Mouse (Mus musculus) stomach, embryonic 14.5 days (tissue): ENCODE data around the gene Gm14548. TPM values are rescaled to one million over a fixed set of nuclear protein-coding genes. Genes with fewer than 3 reads are reported as not detected.
"Not testable (repeated sequence)": the region's sequence is repeated elsewhere in the genome, so short reads cannot be mapped to it uniquely, and the experiment has no call there.

ENCODE experiments used
- ATAC-seq: fragments of 200-750 bp; cut with Nextera tagmentation; 2 replicates; pipeline ENCODE4 v1.8.0; 2017; ENCODE audit warnings: low read depth, moderate TSS enrichment; ENCODE audit not compliant: insufficient number of reproducible peaks, insufficient read depth, low FRiP score
- H3K27ac ChIP-seq: fragments of 300-500 bp; sonication (generic); 2 replicates; pipeline ENCODE4 v1.5.1; 2014; ENCODE audit warnings: mild to moderate bottlenecking, low read length, moderate library complexity, mixed read lengths
- H3K27me3 ChIP-seq: fragments of 300-500 bp; sonication (generic); 2 replicates; pipeline ENCODE4 v1.6.1; 2014; ENCODE audit warnings: low read length, control low read depth, mixed read lengths; ENCODE audit not compliant: control insufficient read depth, insufficient read depth
- H3K36me3 ChIP-seq: fragments of 300-500 bp; sonication (generic); 2 replicates; pipeline ENCODE4 v1.6.1; 2014; ENCODE audit warnings: mild to moderate bottlenecking, control low read depth, low read length, moderate library complexity, mixed read lengths; ENCODE audit not compliant: control insufficient read depth, insufficient read depth
- H3K4me1 ChIP-seq: fragments of 300-500 bp; sonication (generic); 2 replicates; pipeline ENCODE4 v1.6.1; 2014; ENCODE audit warnings: low read length, control low read depth, mixed read lengths; ENCODE audit not compliant: control insufficient read depth, insufficient read depth
- H3K4me2 ChIP-seq: fragments of 300-500 bp; sonication (generic); replicated peaks from 2 replicates; pipeline ENCODE4 v1.6.1; 2014; ENCODE audit warnings: low read depth, low read length, control low read depth
- H3K4me3 ChIP-seq: fragments of 300-500 bp; sonication (generic); 2 replicates; pipeline ENCODE4 v1.5.1; 2014; ENCODE audit warnings: low read depth, low read length, control low read depth
- H3K9ac ChIP-seq: fragments of 300-500 bp; sonication (generic); replicated peaks from 2 replicates; pipeline ENCODE4 v1.6.1; 2014; ENCODE audit warnings: low read depth, mild to moderate bottlenecking, control low read depth, low read length, moderate library complexity, mixed read lengths
- H3K9me3 ChIP-seq: fragments of 300-500 bp; sonication (generic); 2 replicates; pipeline ENCODE4 v1.6.1; 2016; ENCODE audit warnings: low read depth, low read length, control low read depth; ENCODE audit not compliant: control insufficient read depth
- WGBS: fragments of 180-500 bp; shearing (Covaris S2); extraction: QIAGEN DNeasy Blood & Tissue Kit; methylation state at CpG from one replicate; pipeline ENCODE4 v1.1.7; 2014; 5-methylcytosine and 5-hydroxymethylcytosine counted together
- polyA plus RNA-seq: library from polyadenylated mRNA; unstranded; fragments of >200 nt; fragmentation: Nextera tagmentation; extraction: Ambion mirVana; gene quantifications from 2 replicates; pipeline ENCODE4 v1.2.1, GENCODE M21; 2014

Gene Gm14548
- polyA plus RNA-seq, 1 experiment from 2014 or later: not detected

DNA sequence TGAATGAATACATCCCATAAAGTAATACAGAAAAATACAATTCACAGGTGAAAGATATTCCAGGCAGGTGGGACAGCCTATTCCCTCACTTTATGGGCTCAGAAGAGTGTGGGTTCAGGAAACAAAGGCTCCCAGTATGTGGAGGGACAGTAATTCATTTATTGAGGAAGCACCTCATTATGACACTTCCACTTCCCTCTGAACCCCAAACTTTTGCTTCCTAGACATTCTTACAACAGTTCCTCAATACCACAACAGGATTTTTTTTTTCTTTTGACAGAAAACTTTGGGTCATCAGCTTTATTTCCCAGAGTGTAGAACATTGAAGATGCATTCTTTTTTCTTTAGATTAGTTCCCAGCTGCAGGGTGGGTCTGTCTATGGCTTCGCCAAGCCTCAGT is 60.1 kb downstream of the Gm14548 start:
- H3K4me3 ChIP-seq, H3K9me3 ChIP-seq, H3K9ac ChIP-seq, H3K36me3 ChIP-seq, ATAC-seq, H3K4me1 ChIP-seq, H3K4me2 ChIP-seq, H3K27me3 ChIP-seq, H3K27ac ChIP-seq: not testable (repeated sequence)
- no CpG with 5 or more reads among the region's 1 CpGs for WGBS

Other genes with a start within 250 kb of the Gm14548 start
- gene Leng1, start 232.3 kb downstream of the Gm14548 start, polyA plus RNA-seq: 14.0 and 14.1 TPM in 2 replicates
- gene Tmc4, start 220.6 kb downstream of the Gm14548 start, polyA plus RNA-seq: 61.8 and 67.3 TPM in 2 replicates
- 223 and 240 TPM in 2 replicates for gene Tsen34, start 205.3 kb downstream of the Gm14548 start, polyA plus RNA-seq
- 36.8 and 40.4 TPM in 2 replicates for gene Mboat7, start 204.6 kb downstream of the Gm14548 start, polyA plus RNA-seq
- gene Rps9, start 194.1 kb downstream of the Gm14548 start, polyA plus RNA-seq: 1,552 and 1,583 TPM in 2 replicates
- gene Pirb, start 177.7 kb downstream of the Gm14548 start, polyA plus RNA-seq: 0.80 and 1.2 TPM in 2 replicates
- not detected in 2 replicates for gene Gm15448, start 72.4 kb downstream of the Gm14548 start, polyA plus RNA-seq
- gene Pira2, start 53.1 kb downstream of the Gm14548 start, polyA plus RNA-seq: 0.14 TPM in 1 of 2 replicates, not detected in the other
- gene Lilra6, start 17.4 kb upstream of the Gm14548 start, polyA plus RNA-seq: not detected in 2 replicates
- gene Lair1, start 165.1 kb upstream of the Gm14548 start, polyA plus RNA-seq: 1.1 and 2.4 TPM in 2 replicates
- 8.2 TPM in 2 replicates for gene Ttyh1, start 221.3 kb upstream of the Gm14548 start, polyA plus RNA-seq
- 58.7 and 62.3 TPM in 2 replicates for gene Leng8, start 238.9 kb upstream of the Gm14548 start, polyA plus RNA-seq